Mouse (Mus musculus) heart, embryonic 11.5 days (tissue): Measurements from ENCODE around the gene Bclaf1. TPM values are rescaled to one million over a fixed set of nuclear protein-coding genes. Genes with fewer than 3 reads are reported as not detected.
A peak's percentile ranks its signal among the peaks of the same experiment; 100 is the strongest.

Experiments
- ATAC-seq: fragments of 200-750 bp; cut with Nextera tagmentation; replicated peaks from 2 replicates; pipeline ENCODE4 v1.8.0; 2017; ENCODE audit warnings: moderate library complexity; ENCODE audit not compliant: insufficient number of reproducible peaks, low FRiP score, low TSS enrichment
- H3K27ac ChIP-seq: fragments of 300-500 bp; sonication (generic); 2 replicates; pipeline ENCODE4 v1.5.1; 2014; ENCODE audit warnings: mild to moderate bottlenecking, low read depth, low read length
- H3K27me3 ChIP-seq: fragments of 300-500 bp; sonication (generic); 2 replicates; pipeline ENCODE4 v1.6.1; 2014; ENCODE audit warnings: mild to moderate bottlenecking, low read length, mixed read lengths; ENCODE audit not compliant: control insufficient read depth, insufficient read depth
- H3K36me3 ChIP-seq: fragments of 300-500 bp; sonication (generic); 2 replicates; pipeline ENCODE4 v1.6.1; 2014; ENCODE audit warnings: mild to moderate bottlenecking, low read length, moderate library complexity, mixed read lengths; ENCODE audit not compliant: control insufficient read depth, insufficient read depth
- H3K4me1 ChIP-seq: fragments of 300-500 bp; sonication (generic); 2 replicates; pipeline ENCODE4 v1.6.1; 2014; ENCODE audit warnings: low read length; ENCODE audit not compliant: control insufficient read depth, insufficient read depth
- H3K4me2 ChIP-seq: fragments of 300-500 bp; sonication (generic); 2 replicates; pipeline ENCODE4 v1.6.1; 2014; ENCODE audit warnings: mild to moderate bottlenecking, moderate library complexity
- H3K4me3 ChIP-seq: fragments of 300-500 bp; sonication (generic); 2 replicates; pipeline ENCODE4 v1.5.1; 2014; ENCODE audit warnings: low read depth, low read length
- H3K9ac ChIP-seq: fragments of 300-500 bp; sonication (generic); 2 replicates; pipeline ENCODE4 v1.6.1; 2014; ENCODE audit warnings: mild to moderate bottlenecking, low read depth, low read length, moderate library complexity
- H3K9me3 ChIP-seq: fragments of 300-500 bp; sonication (generic); replicated peaks from 2 replicates; pipeline ENCODE4 v1.6.1; 2016; ENCODE audit warnings: low read length; ENCODE audit not compliant: control insufficient read depth
- WGBS: fragments of 180-500 bp; shearing (Covaris S2); extraction: QIAGEN DNeasy Blood & Tissue Kit; methylation state at CpG from one replicate; pipeline ENCODE4 v1.1.7; 2014; ENCODE audit not compliant: insufficient replicate concordance; 5-methylcytosine and 5-hydroxymethylcytosine counted together
- polyA plus RNA-seq: library from polyadenylated mRNA; unstranded; fragments of >200 nt; fragmentation: Nextera tagmentation; extraction: Ambion mirVana; gene quantifications from 2 replicates; pipeline ENCODE4 v1.2.1, GENCODE M21; 2014

The Bclaf1 gene
- polyA plus RNA-seq, 1 experiment from 2014 or later = 94.9 TPM

DNA sequence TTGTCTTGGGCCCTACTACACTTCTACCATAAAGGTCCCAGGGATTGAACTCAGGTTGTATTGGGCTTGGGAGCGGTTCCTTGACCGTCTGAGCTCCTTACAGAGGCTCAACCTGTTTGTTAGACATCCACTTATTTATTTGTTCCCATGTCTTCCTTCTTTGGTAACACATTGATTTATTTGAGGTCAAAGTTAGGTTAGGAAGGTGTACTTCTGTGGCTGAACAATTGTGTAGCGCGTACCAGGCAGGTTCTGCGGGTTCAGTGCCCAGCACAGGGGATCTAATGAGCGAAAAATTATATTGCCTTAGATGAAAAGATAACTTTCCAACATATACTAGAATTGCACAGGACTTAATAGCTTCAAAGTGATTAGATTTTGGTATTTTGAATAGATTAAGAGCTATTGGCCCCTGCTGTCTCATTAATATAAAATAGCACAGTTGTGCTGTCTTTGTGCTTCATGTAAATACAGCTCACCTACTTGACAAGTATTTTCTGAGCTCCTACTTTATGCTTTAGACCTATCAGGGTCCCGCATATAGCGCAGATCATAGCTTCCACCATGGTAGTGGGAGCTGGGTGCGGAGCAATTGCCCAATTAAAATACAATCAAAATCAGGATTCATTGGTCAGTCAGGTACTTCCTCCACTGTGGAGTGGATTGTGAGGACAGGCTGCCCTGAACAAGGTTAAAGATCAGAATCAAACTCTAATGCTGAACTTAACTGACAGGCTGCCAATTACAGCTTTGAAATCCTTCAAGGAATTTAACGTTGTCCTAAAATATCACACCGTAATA is 1.1 kb upstream of the Bclaf1 start:
- Histone ChIP-seq H3K27me3 (no peaks in the 10 kb centered on the region), H3K4me3 (peak overlapping the region; percentile 85), H3K9ac (peak overlapping the region; percentile 99), H3K4me2 (peak overlapping the region; percentile 89), H3K27ac (peak overlapping the region; percentile 100), H3K36me3 (no peaks in the 10 kb centered on the region), H3K4me1 (peaks cover 11% of the 10 kb centered on the region), H3K9me3 (no peaks in the 10 kb centered on the region)
- no peak for ATAC-seq
- 50% methylated on average over 11 of the region's 11 CpGs for WGBS

GRCm38 (mm10) chr10:20312736-20313301 is 550 bp downstream of the Bclaf1 start:
- Histone ChIP-seq H3K4me1 (peaks cover 11% of the 10 kb centered on the region), H3K9me3 (no peaks in the 10 kb centered on the region), H3K4me3 (peak overlapping the region; percentile 85), H3K27ac (peak overlapping the region; percentile 100), H3K36me3 (no peaks in the 10 kb centered on the region), H3K9ac (peak overlapping the region; percentile 99), H3K27me3 (no peaks in the 10 kb centered on the region), H3K4me2 (peak overlapping the region; percentile 89)
- under 1% methylated on average over 46 of the region's 54 CpGs for WGBS
- ATAC-seq = peak; percentile 80

DNA sequence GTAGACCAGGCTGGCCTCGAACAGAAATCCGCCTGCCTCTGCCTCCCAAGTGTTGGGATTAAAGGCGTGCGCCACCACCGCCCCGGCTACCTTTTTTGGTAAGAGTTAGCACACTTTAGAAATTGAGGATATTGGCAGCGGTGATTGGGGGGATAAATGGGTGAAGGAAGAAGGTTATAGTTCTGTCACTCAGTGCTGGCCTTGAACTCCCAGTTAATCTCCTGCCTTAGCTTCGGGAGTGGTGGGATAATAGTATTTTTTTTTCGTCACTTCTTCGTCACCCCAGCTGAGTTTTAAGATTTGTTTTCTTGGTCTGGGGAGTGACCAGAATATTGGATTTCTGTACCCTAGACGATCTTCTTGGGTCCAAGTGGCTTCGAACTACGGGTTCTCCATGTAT is 1.2 kb downstream of the Bclaf1 start:
- ATAC-seq = no peak
- Histone ChIP-seq H3K4me2 (peak overlapping the region; percentile 89), H3K27me3 (no peaks in the 10 kb centered on the region), H3K36me3 (0 out of 2 replicates have a peak, but pooled peaks cover 2% of the 10 kb centered on the region), H3K9me3 (no peaks in the 10 kb centered on the region), H3K9ac (peak overlapping the region; percentile 99; the same call in 1 of the 2 replicates), H3K27ac (peak overlapping the region; percentile 100), H3K4me1 (peaks cover 11% of the 10 kb centered on the region), H3K4me3 (peak overlapping the region; percentile 85)
- WGBS = 37% methylated on average over 13 of the region's 13 CpGs

GRCm38 (mm10) chr10:20313941-20314340 is 1.7 kb downstream of the Bclaf1 start:
- WGBS = 83% methylated on average over 4 of the region's 4 CpGs
- H3K4me3 ChIP-seq = peak overlapping the region; percentile 85

GRCm38 (mm10) chr10:20314797-20315196 is 2.5 kb downstream of the Bclaf1 start:
- Histone ChIP-seq H3K4me3 (no peak overlapping the region), H3K27ac (no peak overlapping the region), H3K9me3 (no peaks in the 10 kb centered on the region), H3K9ac (no peak overlapping the region), H3K4me1 (peaks cover 11% of the 10 kb centered on the region), H3K27me3 (no peaks in the 10 kb centered on the region), H3K36me3 (0 out of 2 replicates have a peak, but pooled peaks cover 6% of the 10 kb centered on the region), H3K4me2 (no peak overlapping the region)
- ATAC-seq = no peak
- 52% methylated on average over 2 of the region's 2 CpGs for WGBS

More at GRCm38 (mm10) chr10:20313941-20314340, 1.7 kb downstream of the Bclaf1 start:
- Histone ChIP-seq H3K36me3 (0 out of 2 replicates have a peak, but pooled peaks cover 3% of the 10 kb centered on the region), H3K4me2 (peak overlapping the region; percentile 89), H3K9me3 (no peaks in the 10 kb centered on the region), H3K4me1 (peaks cover 11% of the 10 kb centered on the region), H3K9ac (no peak overlapping the region), H3K27me3 (no peaks in the 10 kb centered on the region), H3K27ac (no peak overlapping the region)
- ATAC-seq = no peak

GRCm38 (mm10) chr10:20317466-20317865 is 5.2 kb downstream of the Bclaf1 start:
- no peak for ATAC-seq
- Histone ChIP-seq H3K9me3 (no peaks in the 10 kb centered on the region), H3K4me2 (peak overlapping the region; percentile 38), H3K36me3 (peaks cover 9% of the 10 kb centered on the region; the same call in 1 of the 2 replicates), H3K27me3 (no peaks in the 10 kb centered on the region), H3K9ac (no peak overlapping the region), H3K4me3 (peak overlapping the region; percentile 12; the same call in 1 of the 2 replicates), H3K4me1 (peaks cover 3% of the 10 kb centered on the region; the same call in 1 of the 2 replicates), H3K27ac (no peak overlapping the region)
- 49% methylated on average over 5 of the region's 5 CpGs for WGBS

DNA sequence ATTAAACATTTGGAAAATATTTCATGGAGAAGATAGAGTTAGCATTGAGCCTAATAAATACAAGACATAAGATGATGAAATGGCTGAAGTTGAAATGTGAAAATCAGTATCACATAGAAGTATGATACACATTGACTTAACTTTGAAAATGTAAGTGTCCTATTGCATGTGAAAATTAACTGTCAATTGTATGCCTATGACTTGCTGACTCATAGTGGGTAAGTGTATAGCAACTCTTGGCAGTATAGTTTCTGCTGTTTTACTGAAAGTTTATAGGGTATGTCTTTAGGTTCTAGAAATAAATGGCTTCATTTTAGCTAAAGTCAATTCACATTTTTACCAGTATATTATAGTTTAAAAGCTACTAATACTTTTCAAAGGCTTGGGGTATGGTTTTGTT is 14.0 kb downstream of the Bclaf1 start:
- peaks cover 30% of the 10 kb centered on the region for H3K36me3 ChIP-seq
- H3K27ac ChIP-seq = no peak overlapping the region
- H3K4me3 ChIP-seq = no peak overlapping the region
- H3K4me1 ChIP-seq = no peaks in the 10 kb centered on the region
- no peak for ATAC-seq
- no peaks in the 10 kb centered on the region for H3K27me3 ChIP-seq
- H3K4me2 ChIP-seq = no peak overlapping the region
- no peaks in the 10 kb centered on the region for H3K9me3 ChIP-seq
- no peak overlapping the region for H3K9ac ChIP-seq

DNA sequence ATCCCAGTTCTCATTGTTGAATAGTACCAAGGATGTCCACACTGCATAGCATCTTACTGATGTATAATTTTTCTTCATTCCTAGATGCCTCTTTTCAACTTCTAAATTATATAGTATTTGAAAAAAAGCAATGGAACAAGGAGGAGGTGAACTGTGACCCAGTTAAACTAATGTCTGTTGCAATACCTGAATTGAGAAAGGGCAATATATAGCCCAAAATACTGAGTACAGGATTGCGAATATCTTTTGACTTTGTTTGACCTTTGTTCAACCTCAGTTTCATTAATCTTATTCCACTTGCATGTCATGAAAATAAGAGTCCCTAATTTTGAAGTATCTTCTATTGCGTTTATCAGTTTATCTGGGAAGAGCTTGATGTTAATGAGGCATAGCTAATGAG is 19.0 kb downstream of the Bclaf1 start:
- H3K9me3 ChIP-seq = no peaks in the 10 kb centered on the region
- peaks cover 21% of the 10 kb centered on the region for H3K36me3 ChIP-seq
- no peaks in the 10 kb centered on the region for H3K27me3 ChIP-seq
- H3K9ac ChIP-seq = no peak overlapping the region
- no peak for ATAC-seq
- 93% methylated on average over 2 of the region's 2 CpGs for WGBS
- no peak overlapping the region for H3K4me2 ChIP-seq
- no peak overlapping the region for H3K4me3 ChIP-seq
- H3K4me1 ChIP-seq = no peaks in the 10 kb centered on the region
- H3K27ac ChIP-seq = no peak overlapping the region
